Mouse (Mus musculus) left cerebral cortex, adult 11 months (tissue): ENCODE data around the gene Slc39a11.

ENCODE experiments used
- DNase-seq: peaks from one replicate; pipeline ENCODE4 v3.0.0; 2022; ENCODE audit warnings: low spot score

Gene Slc39a11

GRCm38 (mm10) chr11:113399601-113400000 is 250.3 kb downstream of the Slc39a11 start:
- DNase-seq: no peak

DNA sequence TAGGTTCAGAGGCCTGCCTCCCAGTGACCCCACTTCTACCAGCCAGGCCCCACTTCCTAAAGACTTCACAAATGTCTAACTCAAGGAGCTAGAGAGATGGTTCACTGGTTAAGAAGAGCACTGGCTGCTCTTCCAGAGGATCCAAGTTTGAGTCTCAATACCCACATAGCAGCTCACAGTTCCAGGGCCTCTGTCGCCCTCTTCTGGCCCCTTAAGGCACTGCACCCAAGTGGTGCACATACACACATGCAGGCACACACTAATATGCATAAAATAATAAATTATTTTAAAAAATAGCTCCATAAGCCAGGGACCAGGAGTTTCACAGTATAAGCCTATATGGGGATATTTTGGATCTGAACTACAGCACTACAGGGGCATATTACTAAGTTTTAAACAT is 252.5 kb downstream of the Slc39a11 start:
- no peak for DNase-seq

- DNase-seq: no peak
These were observed 256.3 kb downstream of the Slc39a11 start for GRCm38 (mm10) chr11:113393366-113394150.

DNA sequence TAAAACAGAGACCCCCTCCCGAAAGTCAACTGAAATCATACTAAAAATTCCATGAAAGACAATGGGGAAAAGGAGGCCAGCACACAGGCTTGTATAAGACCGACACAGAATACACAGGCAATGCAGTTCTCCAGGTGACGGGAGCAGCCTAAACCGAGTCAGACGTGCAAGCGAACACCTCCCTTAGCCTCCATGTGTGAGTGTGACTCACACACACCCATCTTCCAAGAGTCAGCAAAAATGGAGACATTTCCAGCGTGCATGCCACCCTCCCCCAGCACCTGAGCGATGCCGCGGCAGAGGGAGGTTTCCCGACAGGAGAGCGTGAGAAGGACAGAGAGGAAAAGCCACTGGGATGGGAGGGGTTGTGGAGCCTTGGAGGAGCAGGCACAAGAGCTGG is 258.2 kb downstream of the Slc39a11 start:
- DNase-seq: no peak

DNA sequence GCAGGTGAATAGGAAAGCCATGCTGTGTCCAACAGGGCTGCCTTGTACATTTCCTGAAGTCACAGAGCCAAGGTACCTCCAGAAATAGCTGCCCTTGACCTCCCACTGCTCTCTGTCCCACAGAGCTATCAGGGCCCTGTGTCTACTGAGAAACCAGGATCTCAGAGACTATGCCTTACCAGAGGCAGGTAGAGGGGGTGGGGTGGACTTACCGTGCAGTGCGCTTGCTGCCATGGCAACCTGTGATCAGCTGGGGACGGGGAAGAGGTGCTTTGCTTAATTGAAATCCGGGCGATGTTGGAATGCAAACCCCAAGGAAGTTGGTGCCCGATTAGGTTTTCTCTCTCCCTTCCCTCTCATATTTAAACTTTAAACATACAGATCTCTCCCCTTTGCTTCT is 260.2 kb downstream of the Slc39a11 start:
- DNase-seq: no peak

- no peak for DNase-seq
These were observed 267.0 kb downstream of the Slc39a11 start for GRCm38 (mm10) chr11:113382674-113383571.

DNA sequence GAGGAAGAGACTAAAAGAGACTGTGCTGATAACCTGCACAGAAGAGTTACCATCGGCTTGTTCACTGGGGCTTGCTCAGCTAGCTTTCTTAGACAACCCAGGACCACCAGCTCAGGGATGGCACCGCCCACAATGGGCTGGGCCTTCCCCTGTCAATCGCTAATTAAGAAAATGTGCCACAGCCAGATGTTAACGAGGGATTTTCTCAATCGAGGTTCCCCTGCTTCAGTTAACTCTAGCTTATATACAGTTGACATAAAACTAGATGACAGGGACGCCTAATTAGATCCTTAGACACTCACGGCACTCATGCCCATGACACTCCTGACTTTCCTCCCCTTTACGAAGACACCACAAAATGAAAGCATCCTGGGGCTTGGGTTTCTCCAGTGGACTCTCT is 268.3 kb downstream of the Slc39a11 start:
- DNase-seq: no peak

- no peak for DNase-seq
These were observed 271.0 kb downstream of the Slc39a11 start for GRCm38 (mm10) chr11:113378867-113379266.

- DNase-seq: no peak
These were observed 273.8 kb downstream of the Slc39a11 start for GRCm38 (mm10) chr11:113376066-113376465.

GRCm38 (mm10) chr11:113373926-113374325 is 276.0 kb downstream of the Slc39a11 start:
- DNase-seq: no peak

DNA sequence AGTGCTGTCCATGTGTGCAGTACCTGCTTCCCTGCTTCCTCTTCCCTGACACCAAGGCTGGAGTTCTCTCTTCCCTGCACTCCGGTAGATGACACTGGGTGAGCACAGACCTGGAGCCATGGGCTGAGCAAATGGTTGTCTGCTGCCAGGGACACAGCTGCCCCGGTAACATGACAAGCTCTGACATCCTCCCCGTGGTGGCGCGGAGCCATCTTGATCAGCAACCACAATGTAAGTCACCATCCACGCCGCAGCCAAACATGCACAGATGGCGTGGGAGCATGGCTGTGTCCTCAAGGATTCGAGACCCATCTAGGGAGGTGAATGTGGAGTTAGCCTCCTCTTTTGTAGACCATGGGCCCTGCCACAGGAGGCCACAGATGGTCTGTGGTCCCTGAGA is 276.5 kb downstream of the Slc39a11 start:
- DNase-seq: no peak

DNA sequence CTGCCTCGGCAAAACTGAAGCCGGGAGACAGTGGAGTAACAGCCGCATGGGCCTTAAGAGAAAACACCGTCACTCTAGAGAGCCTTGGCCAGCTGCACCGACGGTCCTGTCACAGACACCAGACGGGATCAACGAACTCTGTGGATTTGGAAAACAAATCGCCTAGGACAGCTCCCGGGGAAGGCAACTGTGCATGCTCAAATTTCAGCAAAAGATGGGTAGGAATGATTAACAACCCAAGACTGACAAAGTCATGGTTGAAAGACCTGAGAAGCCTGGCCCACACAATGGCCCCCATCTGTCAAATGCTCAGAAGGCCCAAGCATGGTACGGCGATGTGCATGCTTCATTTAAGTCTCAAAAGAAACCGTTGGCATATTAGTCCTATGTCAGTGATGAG is 281.8 kb downstream of the Slc39a11 start:
- no peak for DNase-seq

DNA sequence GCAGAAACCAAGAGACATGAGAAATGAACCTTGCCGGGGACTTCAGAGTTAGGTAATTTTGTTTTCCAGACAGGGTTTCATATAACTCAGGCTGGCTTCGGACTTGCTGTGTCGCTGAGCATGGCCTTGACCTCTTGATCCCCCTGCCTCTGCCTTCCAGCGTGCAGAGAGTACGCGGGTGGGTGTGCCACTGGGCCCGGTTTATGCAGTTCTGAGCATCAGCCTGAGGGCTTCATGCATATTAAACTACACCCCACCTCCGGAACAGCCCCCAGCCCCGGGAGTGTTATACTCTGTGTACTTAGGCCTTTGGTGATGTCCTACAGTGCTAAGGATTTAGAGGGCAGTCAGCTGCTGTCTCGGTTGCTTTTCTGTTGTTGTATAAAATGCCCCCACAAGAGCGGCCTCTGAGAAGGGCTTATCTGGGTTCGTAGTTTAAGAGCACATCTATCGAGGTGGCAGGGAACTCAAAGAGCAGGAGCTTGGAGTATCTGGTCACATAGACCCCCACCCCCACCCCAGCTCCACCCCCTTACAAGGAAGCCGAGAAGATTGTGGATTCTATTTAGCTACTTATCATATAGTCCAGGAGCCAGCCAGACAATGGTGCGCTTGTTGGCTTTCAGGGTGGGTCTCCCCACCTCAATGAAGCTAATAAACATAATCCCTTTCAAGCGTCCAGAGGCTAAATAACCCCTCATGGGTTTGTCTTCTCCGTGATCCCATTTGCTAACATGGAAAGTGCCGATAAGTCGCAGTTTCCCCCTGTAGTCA is 283.4 kb downstream of the Slc39a11 start:
- DNase-seq: no peak

DNA sequence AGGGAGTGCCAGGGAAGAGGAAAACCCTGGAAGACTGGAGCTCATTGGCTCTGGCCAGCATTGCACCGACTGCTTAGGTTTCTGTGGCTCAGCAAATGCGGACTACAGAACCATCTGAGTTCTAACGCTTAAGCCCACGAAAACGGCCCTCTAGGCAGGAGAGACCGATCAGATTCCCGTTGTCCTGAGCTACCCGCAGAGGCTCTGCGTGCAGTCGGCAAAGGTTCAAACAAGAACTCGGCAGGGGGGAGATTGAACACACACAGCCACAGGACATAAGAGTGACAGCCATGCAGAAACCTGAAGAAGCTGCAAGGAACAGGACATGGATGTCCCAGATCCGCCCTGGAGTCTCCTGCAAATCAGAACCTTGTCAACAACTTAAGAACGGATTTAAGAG is 286.1 kb downstream of the Slc39a11 start:
- no peak for DNase-seq

GRCm38 (mm10) chr11:113362617-113363016 is 287.3 kb downstream of the Slc39a11 start:
- no peak for DNase-seq

GRCm38 (mm10) chr11:113360049-113360835 is 289.6 kb downstream of the Slc39a11 start:
- DNase-seq: no peak

- no peak for DNase-seq
These were observed 293.9 kb downstream of the Slc39a11 start for GRCm38 (mm10) chr11:113355932-113356331.

- no peak for DNase-seq
These were observed 297.6 kb downstream of the Slc39a11 start for GRCm38 (mm10) chr11:113352085-113352815.

DNA sequence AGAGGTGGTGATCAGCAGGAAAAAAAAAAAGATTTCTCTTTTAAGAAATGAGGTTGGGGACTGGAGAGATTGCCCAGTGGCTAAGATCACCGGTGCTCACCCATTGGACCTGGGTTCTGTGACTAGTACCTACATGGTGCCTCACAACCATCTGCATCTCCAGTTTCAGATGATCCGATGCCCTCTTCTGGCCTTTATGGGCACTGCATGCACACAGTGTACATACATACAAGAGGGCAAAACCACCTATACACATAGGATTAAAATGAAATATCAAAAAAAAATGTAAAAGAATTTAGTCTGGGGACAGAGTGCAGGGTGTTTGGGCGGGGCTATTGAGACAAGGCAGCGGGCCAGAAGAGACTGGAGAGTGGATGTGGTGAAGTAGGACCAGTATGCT is 299.3 kb downstream of the Slc39a11 start:
- no peak for DNase-seq

DNA sequence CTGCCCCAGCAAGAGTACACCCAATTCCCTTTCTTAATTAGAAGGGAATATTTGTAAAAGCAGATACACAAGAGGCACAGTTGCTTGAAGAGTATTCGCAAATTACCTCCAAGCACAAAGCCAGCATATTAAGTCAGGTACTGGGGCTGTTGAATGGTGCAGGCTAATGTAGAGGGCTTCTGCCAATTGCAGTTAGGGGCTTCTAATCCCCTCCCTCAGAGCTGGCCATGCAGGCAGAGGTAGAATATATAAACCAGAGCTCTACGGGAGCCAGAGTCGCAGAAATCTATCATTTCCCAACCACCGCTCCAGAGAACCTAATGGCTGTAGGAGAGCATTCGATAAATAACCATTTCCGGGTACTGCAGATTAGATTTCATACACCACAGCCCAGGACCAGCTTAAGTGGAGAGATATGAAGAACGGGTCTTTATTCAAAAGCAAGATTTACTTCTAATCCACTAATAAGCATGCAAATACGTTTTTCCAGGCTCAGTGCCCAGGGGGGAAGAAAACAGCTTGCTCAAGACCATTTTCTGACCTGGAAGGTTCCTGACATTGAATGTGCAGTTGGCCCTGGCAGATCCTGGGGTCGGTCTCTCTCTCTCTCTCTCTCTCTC is 302.9 kb downstream of the Slc39a11 start:
- no peak for DNase-seq
